Mouse (Mus musculus): ENCODE measurements around the gene Hist2h2ac. TPM values are rescaled to one million over a fixed set of nuclear protein-coding genes. Genes with fewer than 3 reads are reported as not detected.
A peak's percentile ranks its signal among the peaks of the same experiment; 100 is the strongest.
"Not testable (repeated sequence)": the region's sequence is repeated elsewhere in the genome, so short reads cannot be mapped to it uniquely, and the experiment has no call there.

Hist2h2ac gene
- polyA plus RNA-seq, 1 experiment = 14.8 TPM

DNA sequence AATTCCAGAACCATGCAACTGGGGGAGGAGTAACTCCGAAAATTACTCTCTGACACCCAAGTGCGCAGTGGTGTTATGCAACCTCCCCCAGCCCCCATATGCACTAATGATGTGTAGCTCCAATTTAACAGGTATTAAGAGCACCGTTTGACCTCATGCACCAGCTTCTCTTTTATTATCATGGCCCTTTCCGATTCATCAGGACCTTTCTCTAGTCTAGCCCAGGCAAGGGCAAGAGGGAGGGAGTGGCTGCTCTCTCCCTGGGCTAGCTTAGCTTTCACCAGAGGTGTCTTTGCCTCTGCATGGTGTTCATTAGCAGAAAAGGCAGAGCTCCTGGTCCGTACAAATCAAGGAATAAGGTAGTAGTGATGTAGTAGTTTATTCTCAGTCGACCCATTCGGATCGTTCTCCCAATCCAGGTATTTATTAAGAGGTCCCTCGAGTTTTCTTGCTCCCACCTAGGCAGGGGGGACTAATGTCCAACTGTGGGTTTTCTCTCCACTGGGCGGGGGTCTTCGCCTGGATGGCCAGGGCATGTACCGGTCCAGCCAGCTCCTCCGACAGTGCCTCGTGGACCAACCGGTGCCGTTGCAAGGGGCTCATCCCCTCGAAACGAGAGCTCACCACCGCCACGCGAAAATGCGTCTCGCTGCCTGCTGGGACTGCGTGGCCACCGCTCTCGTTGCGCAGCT is 24.1 kb downstream of the Hist2h2ac start:
- no peak for DNase-seq (ENCODE audit: low read depth, low spot score)
- 15% methylated on average over 27 of the region's 27 CpGs for WGBS

DNA sequence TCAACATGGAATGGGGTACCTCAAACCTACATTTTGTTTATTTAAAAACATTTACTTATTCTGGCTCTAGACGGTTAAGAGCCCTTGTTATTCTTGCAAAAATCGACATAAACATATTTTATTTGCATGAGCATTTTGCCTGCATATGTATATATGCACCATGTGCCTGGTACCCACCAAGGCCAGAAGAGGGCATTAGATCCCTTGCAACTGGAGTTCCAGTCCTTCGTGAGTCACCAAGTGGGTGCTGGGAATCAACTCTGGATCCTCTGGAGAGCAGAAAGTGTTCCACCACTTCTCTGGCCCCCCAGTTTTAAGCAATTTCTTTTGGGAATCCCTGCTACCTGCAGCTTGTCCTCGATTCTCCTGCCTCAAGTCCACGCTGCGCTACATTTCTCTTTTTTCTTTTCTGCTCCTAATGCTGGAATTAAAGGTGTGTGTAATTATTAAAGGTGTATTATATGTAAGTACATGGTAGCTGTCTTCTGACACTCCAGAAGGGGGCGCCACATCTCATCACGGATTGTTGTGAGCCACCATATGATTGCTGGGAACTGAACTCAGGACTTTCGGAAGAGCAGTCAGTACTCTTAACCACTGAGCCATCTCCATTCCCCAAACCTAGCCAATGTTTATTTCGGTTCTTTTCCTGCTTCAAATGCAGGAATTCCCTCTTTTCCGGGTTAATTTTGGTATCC is 24.9 kb downstream of the Hist2h2ac start:
- 92% methylated on average over 11 of the region's 11 CpGs for WGBS
- no peak for DNase-seq (ENCODE audit: low read depth, low spot score)

DNA sequence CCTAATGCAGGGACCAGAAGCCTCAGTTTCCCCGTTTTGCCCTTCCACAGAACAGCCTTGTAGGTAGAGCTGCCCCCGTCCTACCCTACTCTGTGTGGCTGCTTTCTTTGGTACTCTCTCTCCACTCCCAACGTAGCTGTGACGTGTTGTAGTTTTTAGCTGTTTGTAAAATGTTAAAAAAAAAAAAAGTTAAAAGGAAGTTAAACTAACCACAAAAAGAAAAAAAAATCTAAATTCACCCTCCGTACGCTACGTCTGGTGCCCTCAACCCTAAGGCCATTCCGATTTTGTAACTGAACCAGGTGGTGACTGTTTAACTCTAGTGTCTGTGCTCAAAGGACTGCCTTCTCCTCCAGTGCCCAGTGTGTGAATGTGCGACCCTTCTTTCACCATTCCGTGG is 25.7 kb downstream of the Hist2h2ac start:
- 84% methylated on average over 10 of the region's 10 CpGs for WGBS
- DNase-seq (ENCODE audit: low read depth, low spot score) = no peak

DNA sequence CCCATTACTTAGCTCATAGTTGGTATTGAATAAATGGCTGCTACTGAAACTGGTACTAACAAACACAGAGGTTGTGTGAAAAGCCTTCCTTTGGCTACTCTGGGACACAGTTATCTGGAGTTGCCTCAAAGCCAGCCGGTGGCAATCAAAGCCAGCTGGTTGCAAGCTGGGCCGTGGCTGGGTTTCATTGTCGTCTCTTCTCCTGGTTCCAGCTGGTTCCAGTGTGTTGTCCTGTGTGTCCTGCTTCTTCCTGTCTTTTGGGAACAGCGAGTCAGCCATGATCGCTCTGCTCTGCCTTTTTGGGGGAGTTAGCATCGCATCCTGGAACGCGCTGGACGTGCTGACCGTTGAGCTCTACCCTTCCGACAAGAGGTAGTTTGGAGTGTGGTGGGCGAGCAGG is 27.7 kb downstream of the Hist2h2ac start:
- DNase-seq (ENCODE audit: low read depth, low spot score) = no peak
- WGBS = 60% methylated on average over 12 of the region's 12 CpGs

DNA sequence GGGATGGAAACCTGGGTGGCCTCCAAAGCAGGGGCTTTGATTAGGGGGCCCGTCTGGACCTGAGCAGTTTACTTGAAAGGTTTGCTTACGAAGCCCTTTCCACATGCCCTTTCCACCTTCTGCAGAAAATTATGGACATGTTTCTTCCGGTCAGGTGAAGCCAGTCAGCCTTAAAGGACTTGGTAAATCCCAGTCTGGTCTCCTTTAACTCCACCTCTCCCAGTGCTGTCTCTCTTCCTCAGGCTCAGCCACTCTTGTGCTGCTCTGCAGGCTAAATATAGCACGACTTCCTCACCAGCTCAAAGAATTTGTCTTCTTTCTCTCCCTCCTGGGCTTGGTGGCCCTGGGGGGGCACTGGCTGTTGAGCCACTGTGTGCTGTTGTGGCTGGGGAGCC is 38.3 kb downstream of the Hist2h2ac start:
- DNase-seq (ENCODE audit: low read depth, low spot score) = no peak
- WGBS = 38% methylated on average over 4 of the region's 4 CpGs

DNA sequence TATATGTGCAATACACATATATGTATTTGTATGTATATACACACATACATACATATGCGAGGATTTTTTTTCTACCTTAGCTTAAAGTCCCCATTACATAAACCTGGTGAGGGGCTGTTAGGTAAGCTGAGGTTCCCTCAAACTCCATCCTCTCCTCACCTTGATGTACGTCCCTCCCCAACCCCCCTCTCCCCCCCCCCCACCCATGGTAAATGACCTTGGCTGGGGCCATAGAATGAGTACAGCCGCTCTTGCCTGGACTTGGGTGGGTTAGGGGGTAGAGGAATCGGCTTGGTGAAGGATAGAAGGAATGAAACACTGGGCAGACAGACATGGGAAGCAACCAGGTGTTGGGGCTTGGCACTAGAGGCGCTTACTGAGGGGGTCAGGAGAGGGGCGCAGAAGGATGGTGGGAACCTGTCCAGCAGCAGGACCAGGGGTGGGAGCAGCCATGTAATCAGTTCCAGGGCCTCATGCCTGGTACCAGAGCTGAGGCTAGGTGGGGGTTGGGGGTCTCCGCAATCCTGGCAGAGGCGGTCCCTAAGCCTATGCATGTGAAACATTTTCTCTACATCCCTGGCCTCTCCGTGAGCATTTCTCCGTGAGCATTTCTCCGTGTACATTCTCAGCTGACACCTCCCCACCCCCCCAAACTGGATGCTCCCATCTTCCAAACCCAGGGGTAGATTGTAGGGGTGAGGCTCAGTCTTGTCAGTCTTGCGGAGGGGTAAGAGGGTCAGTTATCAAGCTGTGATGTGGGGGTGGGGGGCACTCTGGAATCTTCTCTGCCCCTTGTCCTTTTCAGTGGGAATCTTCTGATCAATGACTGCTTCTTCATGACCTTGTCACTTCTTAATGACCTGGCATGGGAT is 38.9 kb downstream of the Hist2h2ac start:
- 45% methylated on average over 12 of the region's 12 CpGs for WGBS

DNA sequence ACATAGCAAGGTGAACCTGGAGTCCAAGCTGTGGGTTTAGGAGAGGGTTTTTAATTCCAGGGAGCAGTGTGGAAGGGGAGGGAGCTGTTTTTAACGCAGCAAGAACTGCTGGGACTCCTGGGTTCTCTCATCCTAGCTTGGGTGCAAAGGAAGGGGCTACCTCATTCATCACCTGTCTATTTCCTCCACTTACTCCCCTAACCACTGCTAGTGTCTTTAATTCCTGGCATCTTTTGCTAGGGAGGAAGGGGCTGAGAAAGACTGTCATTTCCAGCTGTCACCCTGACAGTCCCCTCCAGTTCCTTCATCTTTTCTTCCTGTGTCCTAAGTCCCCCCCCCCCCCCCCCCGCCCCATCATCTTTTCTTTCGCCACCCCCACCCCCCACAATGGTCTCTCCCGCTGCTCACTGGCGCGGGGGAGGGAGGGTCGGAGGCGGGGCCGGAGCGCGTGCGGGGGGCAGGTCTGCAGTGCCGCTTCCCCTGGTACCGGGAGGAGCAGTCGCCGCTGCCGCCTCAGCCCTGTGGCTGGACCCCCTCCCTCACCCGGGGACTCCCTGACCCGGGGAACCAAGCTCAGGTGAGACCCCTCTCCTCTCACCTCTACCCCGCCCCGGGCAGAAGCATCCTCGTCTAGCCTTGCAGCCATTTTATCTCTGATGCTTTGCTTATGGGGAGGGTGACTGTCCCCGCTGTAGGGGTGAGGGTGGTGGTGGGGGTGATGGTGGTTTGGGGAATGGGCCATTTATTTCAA is 39.8 kb downstream of the Hist2h2ac start, which contains the start of gene Sv2a:
Gene Sv2a (plus strand): TSS at position 425 of the 751 bp plus-strand sequence.
- WGBS = 1% methylated on average over 20 of the region's 23 CpGs
- no peak for DNase-seq (ENCODE audit: low read depth, low spot score)

More for the DNA sequence above, 38.9 kb downstream of the Hist2h2ac start:
- DNase-seq (ENCODE audit: low read depth, low spot score) = no peak

DNA sequence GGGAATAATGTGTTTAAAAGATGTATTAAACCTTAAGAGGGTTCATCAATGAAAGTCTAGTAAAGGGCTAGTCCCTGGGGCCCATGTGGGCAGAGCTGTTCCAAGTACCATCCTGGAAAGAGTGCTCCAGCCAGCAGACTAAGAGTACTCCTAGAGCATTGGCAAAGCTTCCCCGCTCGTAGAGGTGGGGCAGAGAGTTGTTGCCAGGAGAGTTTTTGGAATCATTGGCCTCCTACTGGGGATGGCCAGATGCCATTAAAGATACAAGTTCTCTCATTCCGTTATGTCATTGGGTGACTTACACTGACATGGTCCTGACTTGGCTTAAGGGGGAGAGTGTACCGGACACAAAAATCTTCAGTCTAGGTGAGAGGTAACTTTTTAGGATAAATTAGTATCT is 41.1 kb downstream of the Hist2h2ac start:
- no peak for DNase-seq (ENCODE audit: low read depth, low spot score)
- WGBS = 45% methylated on average over 4 of the region's 4 CpGs

DNA sequence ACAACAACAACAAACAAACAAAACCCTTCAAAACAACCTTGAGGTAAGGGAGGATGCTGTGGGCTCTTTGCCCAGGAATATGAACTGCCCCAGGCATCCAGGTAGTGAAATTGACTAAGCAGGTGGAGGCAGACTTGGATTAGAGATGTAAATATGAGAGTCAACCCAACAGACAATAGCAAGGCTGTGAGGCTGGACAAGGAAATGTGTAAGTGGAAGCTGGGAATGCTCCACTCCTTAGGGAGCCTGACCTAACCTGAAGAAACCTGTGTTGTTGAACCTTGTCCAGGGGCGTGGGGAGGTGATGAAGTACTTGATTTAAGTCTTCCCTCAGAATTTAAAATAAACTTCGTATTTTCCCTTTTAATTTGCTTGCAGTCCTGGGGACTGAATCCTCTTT is 41.8 kb downstream of the Hist2h2ac start:
- DNase-seq (ENCODE audit: low read depth, low spot score) = no peak
- WGBS = 57% methylated on average over 2 of the region's 2 CpGs

DNA sequence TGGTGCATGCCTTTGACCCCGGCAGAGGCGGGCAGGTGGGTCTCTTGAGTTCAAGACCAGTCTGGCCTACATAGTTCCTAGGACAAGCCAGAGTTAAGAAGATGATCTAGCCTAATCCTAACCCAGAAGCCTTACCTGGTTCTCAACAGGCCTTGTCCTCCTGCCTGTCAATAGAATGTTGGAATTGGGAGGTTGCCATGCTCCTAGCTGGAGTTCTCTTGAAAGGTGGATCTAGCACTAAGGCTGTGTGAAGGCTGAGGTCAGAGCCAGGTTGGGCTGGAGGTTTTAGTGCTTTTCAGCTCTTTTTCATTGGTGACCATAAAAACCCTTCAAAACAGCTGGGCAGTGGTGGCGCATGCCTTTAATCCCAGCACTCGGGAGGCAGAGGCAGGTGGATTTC is 42.3 kb downstream of the Hist2h2ac start:
- DNase-seq (ENCODE audit: low read depth, low spot score) = no peak
- WGBS = 87% methylated on average over 4 of the region's 4 CpGs

DNA sequence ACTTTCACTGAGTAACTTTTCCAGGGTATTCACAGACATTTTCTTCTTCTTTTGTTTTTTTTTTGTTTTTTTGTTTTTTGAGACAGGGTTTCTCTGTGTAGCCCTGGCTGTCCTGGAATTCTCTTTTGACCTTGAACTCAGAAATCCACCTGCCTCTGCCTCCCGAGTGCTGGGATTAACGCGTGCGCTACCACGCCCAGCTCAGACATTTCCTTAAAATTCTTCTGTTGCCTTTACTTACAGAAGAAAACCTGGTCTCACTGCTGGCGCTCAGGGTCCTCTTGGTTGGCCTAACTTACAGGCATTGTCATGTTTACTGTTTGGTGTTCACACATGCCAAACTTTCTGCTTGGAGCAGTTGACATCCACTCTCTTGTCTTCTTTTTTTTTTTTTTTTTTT is 45.4 kb downstream of the Hist2h2ac start:
- WGBS = 89% methylated on average over 6 of the region's 6 CpGs
- no peak for DNase-seq (ENCODE audit: low read depth, low spot score)

DNA sequence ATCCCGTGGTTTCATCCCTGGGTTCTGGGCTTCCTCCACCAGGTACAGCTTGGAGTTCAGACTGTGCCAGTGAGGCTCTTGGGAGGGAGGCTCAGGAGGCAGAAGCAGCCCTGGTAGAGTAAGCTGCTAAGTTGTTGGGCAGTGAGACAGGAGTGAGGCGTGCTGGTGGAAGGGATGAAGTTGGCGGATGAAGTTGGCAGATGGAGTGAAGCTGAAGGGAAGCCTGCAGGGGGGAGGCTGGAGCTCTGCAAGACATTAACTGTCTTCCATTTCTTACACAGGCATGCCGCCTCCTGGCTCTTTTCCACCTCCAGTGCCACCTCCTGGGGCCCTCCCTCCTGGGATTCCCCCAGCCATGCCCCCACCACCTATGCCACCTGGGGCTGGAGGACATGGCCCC is 46.6 kb downstream of the Hist2h2ac start:
- 92% methylated on average over 4 of the region's 4 CpGs for WGBS

DNA sequence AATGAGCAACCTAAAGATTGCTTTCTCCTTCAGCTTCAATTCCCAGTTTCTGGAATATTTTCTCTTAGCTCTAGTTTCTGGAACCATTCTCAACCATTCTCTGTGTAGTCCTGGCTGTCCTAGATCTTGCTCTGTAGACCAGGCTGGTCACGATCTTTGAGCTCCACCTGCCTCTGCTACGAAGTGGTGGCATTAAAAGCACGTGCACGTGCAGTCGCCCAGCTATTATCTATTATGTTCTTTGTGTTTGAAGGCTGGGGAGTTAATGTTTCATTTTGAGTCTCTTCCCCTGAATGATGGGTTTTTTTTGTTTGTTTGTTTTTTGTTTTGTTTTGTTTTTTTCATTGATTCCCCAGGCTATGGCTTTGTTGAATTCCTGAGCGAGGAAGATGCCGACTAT is 47.5 kb downstream of the Hist2h2ac start:
- DNase-seq (ENCODE audit: low read depth, low spot score) = no peak
- 30% methylated on average over 7 of the region's 7 CpGs for WGBS

More for the DNA sequence above, 46.6 kb downstream of the Hist2h2ac start:
- not testable (repeated sequence) for DNase-seq (ENCODE audit: low read depth, low spot score)

DNA sequence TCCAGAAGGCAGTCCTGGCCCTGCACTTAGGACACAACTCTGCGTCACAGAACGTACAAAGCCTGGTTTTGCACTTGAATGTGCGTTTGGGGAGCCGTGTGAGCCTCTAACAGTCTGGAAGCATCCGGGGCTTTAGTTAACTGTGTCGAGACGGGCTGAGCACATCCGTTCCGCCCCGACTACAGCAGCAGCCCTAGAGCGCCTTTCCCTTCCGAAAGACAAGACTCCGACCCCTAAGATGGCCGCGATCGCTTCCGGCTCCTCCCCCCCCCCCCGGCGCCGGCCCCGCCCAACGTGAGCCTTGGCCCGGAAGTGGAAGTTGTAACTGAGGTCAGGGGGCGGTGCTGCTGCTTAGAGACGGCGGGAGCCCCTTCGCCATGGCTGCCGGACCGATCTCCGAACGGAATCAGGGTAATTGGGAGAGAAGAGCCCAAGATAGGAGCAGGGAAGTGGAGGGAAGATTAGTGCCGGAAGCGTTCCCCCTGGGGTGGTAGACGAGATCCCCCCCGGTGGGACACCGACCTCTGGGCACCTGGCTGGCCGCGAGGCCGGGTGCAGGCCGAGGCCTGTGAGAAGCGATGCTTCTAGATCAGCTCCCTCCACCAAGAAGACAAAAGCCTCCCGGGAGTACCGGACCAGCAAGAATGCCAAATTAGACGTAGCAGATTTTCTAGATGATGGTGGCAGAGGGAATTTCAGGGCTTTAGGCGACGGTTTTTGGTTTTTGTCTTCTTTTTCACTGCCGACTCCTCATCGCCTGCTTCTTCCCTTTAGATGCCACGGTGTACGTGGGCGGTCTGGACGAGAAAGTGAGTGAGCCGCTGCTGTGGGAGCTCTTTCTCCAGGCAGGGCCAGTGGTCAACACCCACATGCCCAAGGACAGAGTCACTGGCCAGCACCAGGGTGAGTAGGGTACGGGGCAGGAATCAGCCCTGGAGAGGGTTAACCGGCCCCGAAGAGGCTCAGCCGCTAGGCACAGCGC is 48.2 kb downstream of the Hist2h2ac start, which contains the start of gene Sf3b4:
Gene Sf3b4 (plus strand): TSS at position 136 of the 982 bp plus-strand sequence.
- DNase-seq (ENCODE audit: low read depth, low spot score) = peak; percentile 63
- WGBS = under 1% methylated on average over 58 of the region's 58 CpGs

DNA sequence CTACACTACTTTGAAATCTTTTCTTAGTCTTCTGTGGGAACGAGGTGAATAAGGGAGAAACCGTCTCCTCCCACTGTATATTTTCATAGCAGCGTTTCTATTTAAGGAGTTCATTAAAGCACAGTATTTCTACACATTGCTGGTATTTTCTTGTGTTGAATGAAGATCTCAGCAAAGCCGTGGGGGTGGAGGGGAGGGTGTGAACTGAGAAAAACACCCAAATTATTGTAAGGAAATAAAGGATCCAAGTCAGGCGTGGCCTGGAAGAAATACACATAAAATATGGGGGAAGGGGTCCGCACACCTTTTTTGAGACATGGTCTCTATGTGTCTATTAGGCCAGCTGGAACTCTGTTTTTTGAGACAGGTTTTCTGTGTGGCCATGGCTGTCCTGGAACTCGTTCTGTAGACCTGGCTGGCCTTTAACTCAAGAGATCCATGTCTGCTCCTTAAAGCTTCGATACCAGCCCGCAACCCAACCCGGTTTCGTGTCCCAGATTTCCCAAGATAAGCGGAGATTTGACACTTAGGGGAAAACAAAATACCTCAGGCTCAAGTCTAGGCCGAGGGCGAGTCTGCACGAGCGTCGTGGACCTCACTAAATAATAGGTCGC is 49.0 kb downstream of the Hist2h2ac start:
- DNase-seq (ENCODE audit: low read depth, low spot score) = peak; percentile 48
- 8% methylated on average over 18 of the region's 18 CpGs for WGBS

DNA sequence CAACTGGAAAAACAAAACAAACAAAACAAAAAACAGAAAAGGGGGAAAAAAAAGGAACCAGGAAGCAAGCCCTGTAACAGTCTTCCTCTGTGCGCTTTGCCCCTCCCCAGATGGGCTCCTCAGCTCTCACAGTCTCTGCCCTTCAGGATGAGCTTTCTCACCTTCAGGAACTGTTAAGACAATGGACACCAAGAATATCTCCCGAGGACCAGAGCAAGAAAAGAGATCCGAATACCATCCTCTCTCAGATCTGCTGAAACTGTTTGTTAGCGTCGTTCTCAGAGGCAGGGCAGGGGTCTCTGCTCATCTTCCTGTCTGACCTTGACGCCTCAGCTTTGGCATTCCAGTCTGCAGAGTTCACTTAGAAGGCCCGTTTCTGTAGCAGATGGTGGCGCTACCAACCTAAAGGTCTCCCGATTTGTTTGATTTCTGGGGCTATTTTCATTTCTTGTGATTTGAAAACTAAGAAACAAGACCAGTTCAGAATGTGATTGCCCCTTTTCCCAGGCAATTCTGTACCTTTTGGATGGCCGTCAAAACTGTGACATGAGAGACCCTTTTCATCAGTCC is 49.6 kb downstream of the Hist2h2ac start:
- 49% methylated on average over 10 of the region's 10 CpGs for WGBS
- no peak for DNase-seq (ENCODE audit: low read depth, low spot score)
